Mouse (Mus musculus) ES-E14 (cell line): ENCODE data around the gene Cdh26.

Experiments used
- CHD2 ChIP-seq: IDR thresholded peaks from 2 replicates; pipeline ENCODE4 v1.6.1; 2014; ENCODE audit warnings: mild to moderate bottlenecking, low read depth, low read length, inconsistent platforms
- HCFC1 ChIP-seq: IDR thresholded peaks from 2 replicates; pipeline ENCODE4 v1.6.1; 2012; ENCODE audit warnings: low read length, inconsistent platforms, borderline replicate concordance; ENCODE audit not compliant: insufficient read depth
- MAFK ChIP-seq: IDR thresholded peaks from 2 replicates; pipeline ENCODE4 v1.6.1; 2014; ENCODE audit warnings: mild to moderate bottlenecking, low read depth, low read length, inconsistent platforms; ENCODE audit not compliant: insufficient read depth

DNA sequence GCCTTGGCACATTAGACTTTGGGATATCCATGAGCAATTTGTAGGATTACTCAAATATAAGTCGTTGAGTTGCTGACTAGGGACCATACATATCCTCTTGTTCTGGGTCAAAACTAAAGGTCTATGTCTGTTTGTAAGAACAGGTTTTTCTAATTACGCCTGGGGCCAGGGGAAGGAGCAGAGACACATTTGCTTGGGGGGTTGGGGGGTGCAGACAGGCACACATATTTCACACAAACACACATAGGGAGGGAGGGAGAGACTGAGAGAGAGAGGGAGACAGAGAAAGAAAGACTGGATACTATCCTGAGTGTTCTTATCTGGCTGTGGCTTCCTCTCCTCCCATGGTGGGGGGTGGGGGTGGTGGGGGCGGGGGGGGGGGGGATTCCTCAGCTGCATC lies 8.1 kb upstream of the Cdh26 start:
- no peak for TF ChIP-seq HCFC1
- TF ChIP-seq MAFK, result no peak
- no peak for TF ChIP-seq CHD2
